Comparison of ENCODE assay signal across 24 mouse cellular contexts in genomic region chr3:156418124-156418523, GRCm38 (mm10).
A peak's percentile ranks its signal among the peaks of the same experiment; 100 is the strongest.
DNase-seq lines count a peak whose midpoint lies in the region; ATAC-seq and TF ChIP-seq lines count a peak whose summit lies in the region.
"Had no signal": no experiment of that assay in that cellular context is flagged by ENCODE, and none has a peak within 500 bp of the region (broad histone marks: within the 10 kb centered on the region; RNA-seq: fewer than 3 reads in every experiment).

No protein-coding gene starts in this region.

- DNase-seq in forebrain, postnatal 0 days = peak; percentile 2
- no peak for DNase-seq in forebrain, embryonic 11.5 days (ENCODE audit: low spot score)
- DNase-seq in c-Kit-negative CD71-positive TER-119-positive erythroid progenitor cells, embryonic 14.5 days (ENCODE audit: low read depth, low spot score) = peak; percentile 44
- no peak for DNase-seq in hindbrain, embryonic 10.5 days (ENCODE audit: low spot score)
- DNase-seq in Muller cell, postnatal 12 days (ENCODE audit: inconsistent ontology term) = no peak
- DNase-seq: adrenal gland, adult 2 months; adrenal gland, postnatal 14 days; cerebellum, adult 11-12 months; cerebellum, adult 8-10 months; cerebellum, postnatal 36 days; embryo, embryonic 11 days; gastrocnemius, adult 2 months; gastrocnemius, postnatal 14 days; heart, adult 11 months; kidney, adult 11 months had no signal

- ATAC-seq in forebrain, embryonic 13.5 days = 0 out of 2 replicates have a peak, but pooled peaks have one; percentile 41
- no peak for ATAC-seq in forebrain, embryonic 12.5 days (ENCODE audit: low FRiP score)
- no peak for ATAC-seq in forebrain, postnatal 0 days
- ATAC-seq in forebrain, embryonic 11.5 days (replicated peaks; ENCODE audit: low FRiP score) = no peak
- ATAC-seq: hindbrain, embryonic 16.5 days; intestine, embryonic 15.5 days had no signal

- no peak overlapping the region for H3K4me3 ChIP-seq in forebrain, embryonic 13.5 days
- H3K4me3 ChIP-seq in forebrain, embryonic 12.5 days (replicated peaks) = no peak overlapping the region
- H3K4me3 ChIP-seq in forebrain, postnatal 0 days (ENCODE audit: low read depth, low read length) = no peak overlapping the region
- H3K4me3 ChIP-seq in forebrain, embryonic 11.5 days (ENCODE audit: low read depth, low read length) = no peak overlapping the region
- no peak overlapping the region for H3K4me3 ChIP-seq in hindbrain, embryonic 10.5 days
- H3K4me3 ChIP-seq: embryonic facial prominence, embryonic 10.5 days; embryonic facial prominence, embryonic 13.5 days; erythroblast, embryonic 14.5 days; gastrocnemius, adult 2 months; hindbrain, embryonic 13.5 days; intestine, embryonic 15.5 days had no signal

- no peaks in the 10 kb centered on the region for H3K4me1 ChIP-seq in forebrain, embryonic 13.5 days
- H3K4me1 ChIP-seq in forebrain, embryonic 12.5 days = no peaks in the 10 kb centered on the region
- H3K4me1 ChIP-seq in forebrain, postnatal 0 days (ENCODE audit: insufficient read depth) = no peaks in the 10 kb centered on the region
- H3K4me1 ChIP-seq in forebrain, embryonic 11.5 days (replicated peaks; ENCODE audit: control insufficient read depth, insufficient read depth, low read length) = no peaks in the 10 kb centered on the region
- no peaks in the 10 kb centered on the region for H3K4me1 ChIP-seq in hindbrain, embryonic 10.5 days (replicated peaks)
- H3K4me1 ChIP-seq: embryonic facial prominence, embryonic 10.5 days; embryonic facial prominence, embryonic 13.5 days; hindbrain, embryonic 13.5 days; intestine, embryonic 15.5 days had no signal

- no peaks in the 10 kb centered on the region for H3K36me3 ChIP-seq in forebrain, embryonic 13.5 days (ENCODE audit: poor library complexity, severe bottlenecking)
- H3K36me3 ChIP-seq in forebrain, embryonic 12.5 days (replicated peaks) = no peaks in the 10 kb centered on the region
- H3K36me3 ChIP-seq in forebrain, postnatal 0 days (ENCODE audit: insufficient read depth) = no peaks in the 10 kb centered on the region
- no peaks in the 10 kb centered on the region for H3K36me3 ChIP-seq in forebrain, embryonic 11.5 days (ENCODE audit: control insufficient read depth, insufficient read depth, low read length)
- no peaks in the 10 kb centered on the region for H3K36me3 ChIP-seq in hindbrain, embryonic 10.5 days
- H3K36me3 ChIP-seq: embryonic facial prominence, embryonic 10.5 days; embryonic facial prominence, embryonic 13.5 days; hindbrain, embryonic 13.5 days; intestine, embryonic 15.5 days had no signal

- no peak overlapping the region for H3K4me2 ChIP-seq in forebrain, embryonic 13.5 days
- H3K4me2 ChIP-seq in forebrain, embryonic 12.5 days = no peak overlapping the region
- H3K4me2 ChIP-seq in forebrain, postnatal 0 days (ENCODE audit: low read depth) = no peak overlapping the region
- H3K4me2 ChIP-seq in forebrain, embryonic 11.5 days (ENCODE audit: low read depth, low read length, severe bottlenecking) = no peak overlapping the region
- H3K4me2 ChIP-seq: embryonic facial prominence, embryonic 13.5 days; heart, embryonic 11.5 days; hindbrain, embryonic 13.5 days; intestine, embryonic 15.5 days had no signal

- no peaks in the 10 kb centered on the region for H3K27me3 ChIP-seq in forebrain, embryonic 13.5 days
- no peaks in the 10 kb centered on the region for H3K27me3 ChIP-seq in forebrain, embryonic 12.5 days
- H3K27me3 ChIP-seq in forebrain, postnatal 0 days (ENCODE audit: insufficient read depth, low read length) = no peaks in the 10 kb centered on the region
- H3K27me3 ChIP-seq in forebrain, embryonic 11.5 days (ENCODE audit: control insufficient read depth, insufficient read depth, low read length) = no peaks in the 10 kb centered on the region
- H3K27me3 ChIP-seq in hindbrain, embryonic 10.5 days (ENCODE audit: insufficient read depth, poor library complexity, severe bottlenecking) = no peaks in the 10 kb centered on the region
- H3K27me3 ChIP-seq: embryonic facial prominence, embryonic 13.5 days; hindbrain, embryonic 13.5 days; intestine, embryonic 15.5 days had no signal

- H3K9me3 ChIP-seq in forebrain, embryonic 13.5 days (replicated peaks) = 0 out of 2 replicates have a peak, but pooled peaks cover 3% of the 10 kb centered on the region
- H3K9me3 ChIP-seq in forebrain, embryonic 12.5 days = no peaks in the 10 kb centered on the region
- no peaks in the 10 kb centered on the region for H3K9me3 ChIP-seq in forebrain, postnatal 0 days (ENCODE audit: low read length)
- H3K9me3 ChIP-seq in forebrain, embryonic 11.5 days (ENCODE audit: control insufficient read depth, low read length) = no peaks in the 10 kb centered on the region
- no peaks in the 10 kb centered on the region for H3K9me3 ChIP-seq in hindbrain, embryonic 10.5 days
- H3K9me3 ChIP-seq: embryonic facial prominence, embryonic 10.5 days; embryonic facial prominence, embryonic 13.5 days; hindbrain, embryonic 13.5 days; intestine, embryonic 15.5 days had no signal

- no peak for TF ChIP-seq CTCF in forebrain, postnatal 0 days (IDR thresholded peaks at IDR 0.05; ENCODE audit: low read depth)

- no peak overlapping the region for H3K27ac ChIP-seq in forebrain, embryonic 13.5 days
- no peak overlapping the region for H3K27ac ChIP-seq in forebrain, embryonic 12.5 days
- no peak overlapping the region for H3K27ac ChIP-seq in forebrain, postnatal 0 days (ENCODE audit: low read depth, low read length)
- H3K27ac ChIP-seq in forebrain, embryonic 11.5 days (ENCODE audit: low read depth, low read length) = no peak overlapping the region
- no peak overlapping the region for H3K27ac ChIP-seq in hindbrain, embryonic 10.5 days
- H3K27ac ChIP-seq: embryonic facial prominence, embryonic 10.5 days; embryonic facial prominence, embryonic 13.5 days; gastrocnemius, adult 2 months; hindbrain, embryonic 13.5 days; intestine, embryonic 15.5 days had no signal

- H3K9ac ChIP-seq in forebrain, embryonic 13.5 days = no peak overlapping the region
- H3K9ac ChIP-seq in forebrain, embryonic 12.5 days = no peak overlapping the region
- H3K9ac ChIP-seq in forebrain, postnatal 0 days = no peak overlapping the region
- H3K9ac ChIP-seq in forebrain, embryonic 11.5 days (ENCODE audit: low read length) = no peak overlapping the region
- H3K9ac ChIP-seq: embryonic facial prominence, embryonic 13.5 days; hindbrain, embryonic 13.5 days; intestine, embryonic 15.5 days had no signal

Comparison
In these comparisons a context has a peak if more than half of its experiments do, and no peak if none do; other contexts are left out.
1. DNase-seq: peak in forebrain, postnatal 0 days (single experiment) and c-Kit-negative CD71-positive TER-119-positive erythroid progenitor cells, embryonic 14.5 days (single experiment); none in forebrain, embryonic 11.5 days (single experiment), hindbrain, embryonic 10.5 days (single experiment) and Muller cell, postnatal 12 days (single experiment).